Mouse (Mus musculus): ENCODE measurements around the gene Tcaf2. TPM values are rescaled to one million over a fixed set of nuclear protein-coding genes. Genes with fewer than 3 reads are reported as not detected.

Tcaf2 gene
- total and polyA plus RNA-seq, 2 experiments from 2014 or later, result 2.1 to 2.9 TPM

GRCm38 (mm10) chr6:42610954-42611522 is 34.0 kb downstream of the Tcaf2 start:
- H3K9ac ChIP-seq (replicated peaks; ENCODE audit: low read length), result no peak overlapping the region
- H3K27ac ChIP-seq, result no peak overlapping the region
- 78% methylated on average over 4 of the region's 4 CpGs for WGBS
- no peak overlapping the region for H3K4me2 ChIP-seq (ENCODE audit: low read depth, low read length)
- H3K4me3 ChIP-seq (ENCODE audit: low read length), result no peak overlapping the region
- ATAC-seq (no peak), DNase-seq (ENCODE audit: low spot score) (no peak)
- no peaks in the 10 kb centered on the region for H3K4me1 ChIP-seq (ENCODE audit: insufficient read depth, low read length)
- H3K36me3 ChIP-seq (ENCODE audit: insufficient read depth, low read length), result no peaks in the 10 kb centered on the region
- no peak for TF ChIP-seq CTCF (IDR thresholded peaks at IDR 0.05; ENCODE audit: low read depth)
- no peaks in the 10 kb centered on the region for H3K9me3 ChIP-seq (ENCODE audit: low read length)
- no peaks in the 10 kb centered on the region for H3K27me3 ChIP-seq (ENCODE audit: insufficient read depth, low read length)

GRCm38 (mm10) chr6:42597592-42597991 is 47.5 kb downstream of the Tcaf2 start, which contains the start of gene Tcaf3:
Tcaf3 (minus strand) TSS chr6:42597692.
- WGBS, result 61% methylated on average over 4 of the region's 4 CpGs
- Histone ChIP-seq H3K36me3 (ENCODE audit: insufficient read depth, low read length) (no peaks in the 10 kb centered on the region), H3K4me1 (ENCODE audit: insufficient read depth, low read length) (no peaks in the 10 kb centered on the region), H3K9me3 (ENCODE audit: low read length) (no peaks in the 10 kb centered on the region), H3K4me3 (ENCODE audit: low read length) (no peak within 1 kb of the TSS), H3K9ac (replicated peaks; ENCODE audit: low read length) (no peak within 1 kb of the TSS), H3K4me2 (ENCODE audit: low read depth, low read length) (no peak within 1 kb of the TSS), H3K27me3 (ENCODE audit: insufficient read depth, low read length) (no peaks in the 10 kb centered on the region), H3K27ac (no peak within 1 kb of the TSS)
- no peak for DNase-seq (ENCODE audit: low spot score)
- no peak for ATAC-seq
- no peak for TF ChIP-seq CTCF (IDR thresholded peaks at IDR 0.05; ENCODE audit: low read depth)

GRCm38 (mm10) chr6:42593138-42593882 is 51.7 kb downstream of the Tcaf2 start:
- DNase-seq (ENCODE audit: low spot score), result no peak
- no peaks in the 10 kb centered on the region for H3K27me3 ChIP-seq (ENCODE audit: insufficient read depth, low read length)
- no peaks in the 10 kb centered on the region for H3K4me1 ChIP-seq (ENCODE audit: insufficient read depth, low read length)
- no peak overlapping the region for H3K9ac ChIP-seq (replicated peaks; ENCODE audit: low read length)
- ATAC-seq, result no peak
- no peaks in the 10 kb centered on the region for H3K9me3 ChIP-seq (ENCODE audit: low read length)
- no peak overlapping the region for H3K4me2 ChIP-seq (ENCODE audit: low read depth, low read length)
- H3K4me3 ChIP-seq (ENCODE audit: low read length), result no peak overlapping the region
- H3K27ac ChIP-seq, result no peak overlapping the region
- no peak for TF ChIP-seq CTCF (IDR thresholded peaks at IDR 0.05; ENCODE audit: low read depth)
- no peaks in the 10 kb centered on the region for H3K36me3 ChIP-seq (ENCODE audit: insufficient read depth, low read length)
- WGBS, result 58% methylated on average over 17 of the region's 17 CpGs

DNA sequence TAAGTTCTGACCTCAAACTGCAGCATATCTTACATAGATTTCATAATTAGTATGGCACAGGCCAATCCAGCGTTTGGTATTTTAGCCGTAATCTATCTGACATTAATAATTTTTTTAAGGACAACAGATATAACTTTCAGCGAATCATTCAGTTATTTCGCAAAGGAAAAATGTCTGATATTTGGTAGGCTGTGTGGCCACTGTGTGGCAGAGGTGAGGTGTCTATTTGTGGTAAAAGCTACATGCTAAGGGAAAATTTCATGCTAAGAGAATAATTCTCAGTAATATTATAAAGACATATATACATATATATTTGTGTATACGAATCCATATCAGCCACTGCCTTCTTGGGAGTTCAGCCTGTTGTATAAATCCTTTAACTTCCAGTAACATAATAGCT is 58.5 kb downstream of the Tcaf2 start:
- no peak overlapping the region for H3K4me3 ChIP-seq (ENCODE audit: low read length)
- no peaks in the 10 kb centered on the region for H3K36me3 ChIP-seq (ENCODE audit: insufficient read depth, low read length)
- no peaks in the 10 kb centered on the region for H3K4me1 ChIP-seq (ENCODE audit: insufficient read depth, low read length)
- DNase-seq (ENCODE audit: low spot score) (no peak), ATAC-seq (no peak)
- no peak overlapping the region for H3K27ac ChIP-seq
- no peaks in the 10 kb centered on the region for H3K27me3 ChIP-seq (ENCODE audit: insufficient read depth, low read length)
- TF ChIP-seq CTCF (IDR thresholded peaks at IDR 0.05; ENCODE audit: low read depth), result peak; percentile 34; the same call in 1 of the 2 replicates
- H3K9me3 ChIP-seq (ENCODE audit: low read length), result no peaks in the 10 kb centered on the region
- 82% methylated on average over 5 of the region's 5 CpGs for WGBS
- no peak overlapping the region for H3K4me2 ChIP-seq (ENCODE audit: low read depth, low read length)
- no peak overlapping the region for H3K9ac ChIP-seq (replicated peaks; ENCODE audit: low read length)

GRCm38 (mm10) chr6:42583488-42583872 is 61.6 kb downstream of the Tcaf2 start:
- Histone ChIP-seq H3K36me3 (ENCODE audit: insufficient read depth, low read length) (no peaks in the 10 kb centered on the region), H3K4me1 (ENCODE audit: insufficient read depth, low read length) (no peaks in the 10 kb centered on the region), H3K9me3 (ENCODE audit: low read length) (no peaks in the 10 kb centered on the region), H3K4me3 (ENCODE audit: low read length) (no peak overlapping the region), H3K9ac (replicated peaks; ENCODE audit: low read length) (no peak overlapping the region), H3K27me3 (ENCODE audit: insufficient read depth, low read length) (no peaks in the 10 kb centered on the region), H3K4me2 (ENCODE audit: low read depth, low read length) (0 out of 2 replicates have a peak overlapping the region, but pooled peaks have one; percentile 26), H3K27ac (no peak overlapping the region)
- TF ChIP-seq CTCF (IDR thresholded peaks at IDR 0.05; ENCODE audit: low read depth), result peak; percentile 62
- DNase-seq (ENCODE audit: low spot score), result peak; percentile 74
- no peak for ATAC-seq
- WGBS, result 3% methylated on average over 7 of the region's 7 CpGs

GRCm38 (mm10) chr6:42582741-42583487 is 62.1 kb downstream of the Tcaf2 start:
- no peak overlapping the region for H3K9ac ChIP-seq (replicated peaks; ENCODE audit: low read length)
- H3K27ac ChIP-seq, result no peak overlapping the region
- no peaks in the 10 kb centered on the region for H3K27me3 ChIP-seq (ENCODE audit: insufficient read depth, low read length)
- no peaks in the 10 kb centered on the region for H3K4me1 ChIP-seq (ENCODE audit: insufficient read depth, low read length)
- H3K4me2 ChIP-seq (ENCODE audit: low read depth, low read length), result 0 out of 2 replicates have a peak overlapping the region, but pooled peaks have one; percentile 26
- H3K4me3 ChIP-seq (ENCODE audit: low read length), result no peak overlapping the region
- 68% methylated on average over 9 of the region's 9 CpGs for WGBS
- ATAC-seq, result no peak
- no peak for TF ChIP-seq CTCF (IDR thresholded peaks at IDR 0.05; ENCODE audit: low read depth)
- no peaks in the 10 kb centered on the region for H3K36me3 ChIP-seq (ENCODE audit: insufficient read depth, low read length)
- no peaks in the 10 kb centered on the region for H3K9me3 ChIP-seq (ENCODE audit: low read length)
- DNase-seq (ENCODE audit: low spot score), result no peak
